Mouse (Mus musculus) liver, embryonic 11.5 days (tissue): ENCODE results near the gene Cux1. TPM values are rescaled to one million over a fixed set of nuclear protein-coding genes. Genes with fewer than 3 reads are reported as not detected.

ENCODE experiments used
- ATAC-seq: fragments of 200-750 bp; cut with Nextera tagmentation; replicated peaks from 2 replicates; pipeline ENCODE4 v1.8.0; 2017; ENCODE audit warnings: moderate number of reproducible peaks, mild to moderate bottlenecking, moderate TSS enrichment, moderate library complexity; ENCODE audit not compliant: low FRiP score
- DNase-seq: peaks from one replicate; pipeline ENCODE4 v3.0.0-alpha.2; 2017; ENCODE audit warnings: low spot score
- H3K27ac ChIP-seq: fragments of 300-500 bp; sonication (generic); 2 replicates; pipeline ENCODE4 v1.5.1; 2014; ENCODE audit warnings: mild to moderate bottlenecking, low read depth, low read length, control low read depth
- H3K27me3 ChIP-seq: fragments of 300-500 bp; sonication (generic); replicated peaks from 2 replicates; pipeline ENCODE4 v1.6.1; 2014; ENCODE audit warnings: low read length, mixed read lengths; ENCODE audit not compliant: control insufficient read depth, insufficient read depth
- H3K36me3 ChIP-seq: fragments of 300-500 bp; sonication (generic); 2 replicates; pipeline ENCODE4 v1.6.1; 2014; ENCODE audit warnings: mild to moderate bottlenecking, low read length, moderate library complexity, mixed read lengths; ENCODE audit not compliant: control insufficient read depth, insufficient read depth
- H3K4me1 ChIP-seq: fragments of 300-500 bp; sonication (generic); replicated peaks from 2 replicates; pipeline ENCODE4 v1.6.1; 2014; ENCODE audit warnings: low read length, mixed read lengths; ENCODE audit not compliant: control insufficient read depth, insufficient read depth
- H3K4me2 ChIP-seq: fragments of 300-500 bp; sonication (generic); 2 replicates; pipeline ENCODE4 v1.6.1; 2014; ENCODE audit warnings: mild to moderate bottlenecking, control low read depth, moderate library complexity
- H3K4me3 ChIP-seq: fragments of 300-500 bp; sonication (generic); 2 replicates; pipeline ENCODE4 v1.5.1; 2014; ENCODE audit warnings: low read depth, low read length, control low read depth
- H3K9ac ChIP-seq: fragments of 300-500 bp; sonication (generic); 2 replicates; pipeline ENCODE4 v1.6.1; 2014; ENCODE audit warnings: low read depth, low read length, control low read depth
- H3K9me3 ChIP-seq: fragments of 300-500 bp; sonication (generic); 2 replicates; pipeline ENCODE4 v1.6.1; 2016; ENCODE audit warnings: low read length, inconsistent platforms, mixed read lengths; ENCODE audit not compliant: control insufficient read depth
- WGBS: fragments of 180-500 bp; shearing (Covaris S2); extraction: QIAGEN DNeasy Blood & Tissue Kit; methylation state at CpG from one replicate; pipeline ENCODE4 v1.1.7; 2014; 5-methylcytosine and 5-hydroxymethylcytosine counted together
- polyA plus RNA-seq: library from polyadenylated mRNA; unstranded; fragments of >200 nt; fragmentation: Nextera tagmentation; extraction: Ambion mirVana; gene quantifications from 2 replicates; pipeline ENCODE4 v1.2.1, GENCODE M21; 2014

The Cux1 gene
- polyA plus RNA-seq, 1 experiment from 2014 or later: 45.8 TPM

DNA sequence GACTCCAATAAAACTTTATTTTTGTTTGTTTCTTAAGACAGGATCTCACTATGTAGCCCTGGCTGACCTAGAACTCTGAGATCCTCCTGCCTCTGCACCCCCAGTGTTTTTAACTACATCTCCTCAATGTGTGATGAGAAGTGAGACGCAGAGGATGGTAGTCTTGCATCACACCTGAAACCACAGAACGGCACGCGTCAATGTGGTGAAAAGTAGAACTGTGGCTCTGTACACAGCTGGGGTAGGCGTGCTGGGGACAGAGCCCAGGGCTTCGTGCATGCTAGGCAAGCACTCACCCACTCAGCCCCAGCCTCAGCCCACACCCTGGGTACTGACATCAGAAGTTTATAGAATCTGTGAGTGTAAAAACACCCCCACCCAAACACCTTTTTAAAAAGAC, 107.4 kb downstream of the Cux1 start:
- 79% methylated on average over 6 of the region's 6 CpGs for WGBS
- DNase-seq (no peak), ATAC-seq (no peak)
- no peaks in the 10 kb centered on the region for H3K36me3 ChIP-seq
- no peak overlapping the region for H3K27ac ChIP-seq
- H3K4me3 ChIP-seq: no peak overlapping the region
- H3K4me2 ChIP-seq: no peak overlapping the region
- no peaks in the 10 kb centered on the region for H3K9me3 ChIP-seq
- H3K27me3 ChIP-seq: no peaks in the 10 kb centered on the region
- H3K9ac ChIP-seq: no peak overlapping the region
- H3K4me1 ChIP-seq: peaks cover 31% of the 10 kb centered on the region

- Histone ChIP-seq H3K4me3 (no peak overlapping the region), H3K9me3 (no peaks in the 10 kb centered on the region), H3K4me1 (peaks cover 25% of the 10 kb centered on the region), H3K27ac (no peak overlapping the region), H3K4me2 (no peak overlapping the region), H3K9ac (no peak overlapping the region), H3K27me3 (no peaks in the 10 kb centered on the region), H3K36me3 (no peaks in the 10 kb centered on the region)
- WGBS: 70% methylated on average over 11 of the region's 11 CpGs
- no peak for ATAC-seq
- no peak for DNase-seq
These were observed 108.3 kb downstream of the Cux1 start for GRCm38 (mm10) chr5:136458893-136459499.

GRCm38 (mm10) chr5:136458102-136458863, 109.0 kb downstream of the Cux1 start:
- H3K27ac ChIP-seq: no peak overlapping the region
- no peaks in the 10 kb centered on the region for H3K9me3 ChIP-seq
- H3K27me3 ChIP-seq: no peaks in the 10 kb centered on the region
- H3K4me3 ChIP-seq: no peak overlapping the region
- peaks cover 18% of the 10 kb centered on the region for H3K4me1 ChIP-seq
- no peak overlapping the region for H3K4me2 ChIP-seq
- H3K36me3 ChIP-seq: no peaks in the 10 kb centered on the region
- DNase-seq (no peak), ATAC-seq (no peak; the same call in 1 of the 2 replicates)
- WGBS: 43% methylated on average over 7 of the region's 7 CpGs
- no peak overlapping the region for H3K9ac ChIP-seq

DNA sequence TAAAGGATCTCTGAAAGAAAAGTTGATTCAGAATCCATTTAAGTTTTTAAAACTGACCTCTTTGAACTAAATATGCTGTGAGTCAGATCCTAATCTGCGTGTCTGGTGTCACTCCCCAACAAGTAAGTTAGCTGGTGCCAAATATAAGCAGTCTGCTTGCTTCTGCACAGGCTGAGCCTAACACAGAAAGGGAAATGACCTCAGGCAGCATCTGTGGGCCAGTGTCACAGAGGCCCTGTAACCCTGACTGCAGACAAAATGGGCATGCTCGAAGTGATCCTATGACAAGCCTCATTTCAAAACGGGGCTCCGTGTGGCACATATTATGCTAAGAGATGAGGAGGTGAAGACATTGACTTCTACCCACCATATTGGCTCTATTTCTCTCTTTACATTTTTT, 110.9 kb downstream of the Cux1 start:
- Histone ChIP-seq H3K9ac (no peak overlapping the region), H3K36me3 (no peaks in the 10 kb centered on the region), H3K4me2 (no peak overlapping the region), H3K4me3 (no peak overlapping the region), H3K27me3 (no peaks in the 10 kb centered on the region), H3K9me3 (no peaks in the 10 kb centered on the region), H3K4me1 (peaks cover 17% of the 10 kb centered on the region), H3K27ac (no peak overlapping the region)
- DNase-seq (no peak), ATAC-seq (no peak)
- WGBS: 72% methylated on average over 4 of the region's 4 CpGs

DNA sequence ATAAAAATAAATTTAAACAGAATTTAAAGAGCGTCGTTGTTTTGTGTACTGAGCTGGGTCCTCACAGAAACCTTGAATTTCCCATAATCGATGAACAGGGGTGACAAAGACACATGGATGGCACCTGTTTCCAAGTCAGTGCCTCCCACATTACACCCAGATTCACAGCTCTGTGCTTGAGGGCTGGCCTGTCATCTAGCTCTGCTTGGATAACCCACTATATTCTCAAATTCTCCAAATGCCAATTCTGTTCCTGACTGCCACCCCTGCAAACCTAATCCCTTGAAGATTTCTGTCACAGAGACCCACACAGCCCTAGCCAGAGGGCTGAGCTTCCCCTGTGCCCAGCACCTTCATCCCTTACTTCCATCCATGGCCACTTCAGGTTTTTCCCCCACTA, 114.6 kb downstream of the Cux1 start:
- DNase-seq: no peak
- H3K4me2 ChIP-seq: no peak overlapping the region
- no peak for ATAC-seq
- no peaks in the 10 kb centered on the region for H3K9me3 ChIP-seq
- H3K36me3 ChIP-seq: no peaks in the 10 kb centered on the region
- H3K27me3 ChIP-seq: no peaks in the 10 kb centered on the region
- peaks cover 18% of the 10 kb centered on the region for H3K4me1 ChIP-seq
- no peak overlapping the region for H3K27ac ChIP-seq
- no peak overlapping the region for H3K9ac ChIP-seq
- WGBS: 94% methylated on average over 3 of the region's 3 CpGs
- no peak overlapping the region for H3K4me3 ChIP-seq

- Histone ChIP-seq H3K27me3 (no peaks in the 10 kb centered on the region), H3K4me2 (no peak overlapping the region), H3K9me3 (no peaks in the 10 kb centered on the region), H3K4me3 (no peak overlapping the region), H3K36me3 (no peaks in the 10 kb centered on the region), H3K27ac (no peak overlapping the region), H3K9ac (no peak overlapping the region), H3K4me1 (peaks cover 12% of the 10 kb centered on the region; the same call in 1 of the 2 replicates)
- ATAC-seq: peak; percentile 43; the same call in 1 of the 2 replicates
- DNase-seq: no peak
These were observed 117.5 kb downstream of the Cux1 start for GRCm38 (mm10) chr5:136449801-136450200.

DNA sequence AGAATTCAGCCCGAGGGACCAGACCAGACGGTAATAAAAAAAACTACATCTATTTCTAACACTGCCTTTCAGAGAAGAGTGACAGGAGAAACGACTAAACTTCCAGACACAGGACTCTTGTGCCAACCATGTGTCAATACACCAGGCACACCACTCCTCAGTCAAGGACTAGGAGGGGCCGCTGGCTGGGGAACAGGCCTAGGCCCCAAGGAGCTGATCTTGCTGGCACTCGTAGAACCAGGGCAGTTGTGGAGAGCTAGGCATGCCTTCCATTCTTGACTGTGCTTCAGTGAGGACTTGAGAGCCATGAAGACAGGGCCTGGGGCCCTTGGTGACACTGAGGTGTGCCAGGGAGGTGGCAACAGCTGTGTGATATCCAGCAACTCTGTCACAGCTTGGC, 121.3 kb downstream of the Cux1 start:
- H3K9me3 ChIP-seq: no peaks in the 10 kb centered on the region
- peaks cover 18% of the 10 kb centered on the region for H3K4me1 ChIP-seq
- DNase-seq (no peak), ATAC-seq (no peak)
- 87% methylated on average over 5 of the region's 5 CpGs for WGBS
- H3K27ac ChIP-seq: no peak overlapping the region
- no peaks in the 10 kb centered on the region for H3K27me3 ChIP-seq
- no peak overlapping the region for H3K9ac ChIP-seq
- no peak overlapping the region for H3K4me3 ChIP-seq
- no peaks in the 10 kb centered on the region for H3K36me3 ChIP-seq
- H3K4me2 ChIP-seq: no peak overlapping the region

DNA sequence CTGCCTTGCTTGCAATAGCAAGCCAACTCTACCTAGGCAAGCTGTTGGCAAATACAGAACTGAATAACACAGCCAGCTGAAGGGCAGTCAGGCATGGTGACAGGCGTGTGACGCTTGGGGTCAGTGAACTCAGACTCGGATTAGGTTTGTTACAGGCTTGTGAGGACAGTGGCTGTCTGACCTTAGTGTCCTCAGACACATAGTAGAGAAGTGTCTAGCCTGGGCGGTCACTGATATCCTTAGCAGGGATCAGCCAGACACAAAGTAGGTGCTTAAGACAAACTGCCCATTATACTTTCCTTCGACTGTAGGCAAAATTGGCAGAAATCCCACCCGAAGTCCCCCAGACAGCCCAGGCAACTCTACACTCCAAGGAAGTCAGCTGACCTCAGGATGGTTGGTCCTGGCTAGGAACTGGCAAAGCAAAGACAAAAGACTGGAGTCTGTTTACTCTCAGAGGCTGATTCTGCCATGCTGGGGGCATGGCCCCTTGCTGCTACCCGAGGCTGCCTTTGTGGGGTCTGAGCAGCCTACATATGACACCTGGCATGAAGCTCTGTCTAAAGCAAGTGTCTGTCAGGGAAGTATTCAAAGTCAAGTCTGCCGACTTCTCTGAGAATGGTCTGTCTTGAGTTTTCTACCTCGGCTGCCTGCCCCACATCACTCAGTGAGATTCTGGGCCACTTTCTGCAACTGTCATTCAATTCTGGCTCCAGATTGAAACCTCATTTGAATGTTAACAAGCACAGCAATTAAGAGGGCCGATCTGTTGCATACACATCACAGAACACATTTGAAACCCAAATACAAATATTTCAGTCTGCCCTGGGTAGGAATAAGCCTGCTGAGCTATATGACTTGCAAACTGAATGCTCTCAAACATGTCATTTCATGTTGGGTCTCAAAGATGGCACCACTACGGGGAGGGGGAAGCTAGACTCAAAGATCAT, 124.8 kb downstream of the Cux1 start:
- no peak overlapping the region for H3K4me2 ChIP-seq
- H3K9ac ChIP-seq: no peak overlapping the region
- no peak overlapping the region for H3K27ac ChIP-seq
- WGBS: 79% methylated on average over 11 of the region's 11 CpGs
- H3K36me3 ChIP-seq: no peaks in the 10 kb centered on the region
- H3K4me3 ChIP-seq: no peak overlapping the region
- no peak for ATAC-seq
- peaks cover 7% of the 10 kb centered on the region; the same call in 1 of the 2 replicates for H3K4me1 ChIP-seq
- no peaks in the 10 kb centered on the region for H3K9me3 ChIP-seq
- no peak for DNase-seq
- H3K27me3 ChIP-seq: no peaks in the 10 kb centered on the region
